Mouse (Mus musculus) left cerebral cortex, postnatal 10 days (tissue): ENCODE measurements around the gene Gm44805. TPM values are rescaled to one million over a fixed set of nuclear protein-coding genes. Genes with fewer than 3 reads are reported as not detected.

Experiments
- DNase-seq, 2 experiments: peaks; one replicate each; pipeline ENCODE4 v3.0.0; 2021 to 2022; ENCODE audit warnings: low spot score in 2 of 2, mixed read lengths in 1 of 2; ENCODE audit errors: extremely low spot score in 1 of 2
- intact Hi-C: fragments of 180-260 bp; cut with DNase I; formaldehyde crosslinking; loops from one replicate; pipeline ENCODE4 v1.15.1; 2025
- total RNA-seq, 2 experiments: library from RNA; stranded (reverse); gene quantifications; 2 replicates each; pipeline ENCODE4 v1.2.3; 2021

Gene Gm44805
- total RNA-seq = not detected

- intact Hi-C loops = no loop called here
- DNase-seq = no peak
Observed at GRCm38 (mm10) chr7:19681202-19681694, at the start of gene Gm44805, which contains the start of gene Apoc4. TSS of gene Gm44805 (minus strand) at chr7:19681423. TSS of gene Apoc4 (minus strand) at chr7:19681479.

GRCm38 (mm10) chr7:19726541-19726940 lies 45.3 kb upstream of the Gm44805 start:
- intact Hi-C loops = no loop called here
- no peak for DNase-seq

GRCm38 (mm10) chr7:19724167-19724566 lies 42.9 kb upstream of the Gm44805 start:
- intact Hi-C loops = no loop called here
- DNase-seq = no peak

DNA sequence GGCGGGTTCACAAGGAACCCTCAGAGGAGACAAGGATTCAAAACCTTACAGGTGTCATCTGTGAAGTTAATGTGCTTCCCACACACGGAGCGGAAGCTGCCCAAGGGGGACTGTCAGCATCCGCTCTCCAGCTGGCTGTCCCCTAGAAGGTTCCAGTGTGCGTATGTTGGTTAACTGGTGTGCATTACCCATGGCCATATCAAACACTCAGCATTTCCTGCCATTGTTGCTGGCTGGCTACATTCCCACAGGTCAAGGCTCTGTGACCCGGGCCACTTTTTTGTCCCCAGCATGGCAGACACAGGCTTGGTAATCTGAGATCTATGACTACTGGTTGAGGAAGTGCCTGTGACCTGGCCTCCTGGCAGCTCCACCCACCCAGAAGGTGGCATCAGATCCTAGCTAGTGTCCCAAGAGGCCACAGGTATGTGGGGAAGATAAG lies 41.6 kb upstream of the Gm44805 start:
- intact Hi-C loops = no loop called here
- peak in 1 of 2 experiments; percentile 71 for DNase-seq

DNA sequence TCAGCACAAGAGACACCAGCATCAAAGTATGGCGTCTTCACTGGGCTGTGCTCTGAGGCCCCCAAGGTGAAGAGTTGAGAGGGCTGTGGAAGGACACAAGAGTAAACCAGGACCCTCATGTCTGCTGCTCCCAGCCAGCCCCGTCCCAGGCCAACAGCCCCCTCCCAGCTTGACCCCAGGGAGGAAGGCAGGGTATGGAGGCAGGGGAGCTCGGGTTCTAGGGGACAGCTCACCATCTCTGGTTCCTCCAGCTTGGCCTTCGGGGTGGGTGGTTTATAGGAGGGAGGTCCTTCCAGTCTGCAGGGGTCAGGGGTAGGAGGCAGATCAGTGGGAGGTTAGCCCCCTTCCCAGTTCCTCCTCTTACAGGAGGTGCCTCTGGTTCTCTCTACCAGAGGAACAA lies 38.0 kb upstream of the Gm44805 start:
- no peak for DNase-seq
- intact Hi-C loops = no loop called here

- intact Hi-C loops = no loop called here
- DNase-seq = no peak
Observed at GRCm38 (mm10) chr7:19718297-19718952, 37.2 kb upstream of the Gm44805 start.

DNA sequence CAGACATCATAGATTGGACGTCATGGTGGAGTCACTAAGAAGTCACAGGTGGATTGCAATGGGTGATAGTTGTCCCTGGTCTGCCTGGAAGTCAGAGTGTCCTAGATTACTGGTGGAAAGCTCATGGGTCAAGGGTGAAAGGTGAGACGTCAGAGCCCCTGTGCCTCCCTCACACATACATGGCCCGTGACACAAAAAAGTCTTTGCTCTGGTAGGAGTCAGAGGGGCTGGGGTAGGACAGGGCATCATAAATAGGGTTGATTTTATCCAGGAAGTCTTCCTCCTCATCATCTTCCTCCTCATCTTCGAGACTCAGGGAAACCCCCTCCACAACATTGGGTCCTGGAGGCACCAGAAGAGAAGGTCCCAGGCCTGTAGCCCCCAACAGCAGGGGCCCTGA lies 36.1 kb upstream of the Gm44805 start:
- DNase-seq = no peak
- intact Hi-C loops = no loop called here

GRCm38 (mm10) chr7:19716822-19717221 lies 35.6 kb upstream of the Gm44805 start:
- intact Hi-C loops = no loop called here

DNA sequence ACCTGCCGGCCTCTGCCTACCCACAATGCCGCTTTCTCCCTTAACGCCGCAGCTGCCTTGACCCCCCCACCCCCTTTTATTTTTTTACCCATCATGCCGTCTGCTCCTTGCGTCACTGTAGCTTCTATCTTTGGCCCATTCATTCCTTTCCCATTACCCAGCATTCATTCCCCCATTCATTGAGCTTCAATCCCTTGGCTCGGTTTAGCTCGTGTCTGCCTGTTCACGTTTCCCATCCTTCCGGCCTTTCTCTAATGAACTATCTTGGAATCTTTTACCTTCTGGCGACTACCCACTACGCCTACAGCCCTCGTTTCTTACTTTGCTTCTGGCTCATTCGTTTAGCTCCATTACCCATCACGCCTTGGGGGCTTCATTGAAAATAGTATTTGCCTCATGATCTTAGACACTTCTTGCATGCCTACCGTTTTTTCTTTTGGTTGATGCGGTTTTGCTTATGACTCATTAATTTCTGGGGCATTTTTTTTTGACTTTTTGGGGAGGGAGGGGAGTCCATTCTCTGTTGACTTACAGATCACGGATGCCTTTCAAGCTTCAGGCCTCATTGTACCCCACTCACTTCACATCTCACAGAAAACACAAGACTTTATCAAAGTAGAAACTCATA lies 34.9 kb upstream of the Gm44805 start:
- DNase-seq = no peak
- intact Hi-C loops = no loop called here

More at GRCm38 (mm10) chr7:19716822-19717221, 35.6 kb upstream of the Gm44805 start:
- DNase-seq = no peak

DNA sequence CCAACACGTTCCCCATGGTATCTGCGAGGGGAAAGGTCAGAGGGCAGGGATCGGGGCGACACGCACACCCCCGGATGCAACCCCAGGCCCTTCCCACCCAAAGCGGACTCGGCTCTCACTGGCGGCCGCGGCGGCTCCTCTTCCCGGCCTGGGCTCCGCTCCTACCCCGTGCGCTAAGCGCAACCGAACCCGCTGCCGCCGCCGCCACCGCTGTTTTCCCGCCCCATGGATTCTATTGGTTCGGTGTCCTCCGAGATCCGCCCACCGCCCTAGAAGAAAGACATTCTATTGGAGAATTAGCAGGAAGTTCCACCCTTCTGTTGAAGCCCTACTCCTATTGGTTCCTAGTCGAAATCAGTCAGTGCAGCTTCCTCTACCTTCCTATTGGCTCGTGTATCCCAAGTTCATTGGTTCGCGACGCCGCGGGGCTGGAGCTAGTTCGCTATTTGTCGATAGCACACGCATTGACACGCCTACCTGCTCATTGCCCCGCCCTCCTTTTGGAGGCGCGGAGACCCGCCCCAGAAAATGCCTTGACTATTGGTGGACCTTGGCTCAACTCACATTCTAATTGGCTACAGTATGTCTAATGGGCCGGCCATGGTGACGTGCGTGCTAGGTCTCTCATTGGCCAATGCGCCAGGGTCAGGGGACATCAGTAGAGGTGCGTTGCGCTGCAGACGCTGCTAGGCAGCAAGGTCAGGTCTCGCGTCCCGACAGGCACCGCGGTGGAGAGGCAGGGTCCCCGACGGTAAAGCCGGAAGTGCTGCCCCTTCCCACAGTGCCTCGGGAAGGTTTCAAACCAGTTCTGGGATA lies 34.2 kb upstream of the Gm44805 start, which contains the start of gene Tomm40:
Gene Tomm40, minus strand, starts transcription at position 200 of the 816 bp plus-strand sequence.
- intact Hi-C loops = no loop called here

DNA sequence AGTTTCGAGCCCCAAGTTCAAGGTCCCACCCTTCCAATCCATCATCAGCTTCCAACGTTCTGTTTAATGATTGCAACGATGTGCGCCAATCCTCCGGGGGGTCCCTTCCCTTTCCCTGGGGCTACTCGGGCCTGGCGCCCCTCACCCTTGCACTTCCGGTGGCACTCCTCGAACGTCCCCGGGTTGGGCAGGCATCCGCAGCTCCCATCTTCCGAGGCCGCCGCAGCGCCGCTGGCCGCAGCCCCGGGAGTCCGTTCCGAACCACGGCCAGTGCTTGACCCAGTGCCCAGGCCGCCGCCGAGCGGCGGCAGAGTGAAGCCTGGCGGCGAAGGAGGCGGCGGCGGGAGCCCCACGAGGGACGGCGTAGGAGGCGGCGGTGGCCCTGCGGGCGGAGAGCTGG lies 33.6 kb upstream of the Gm44805 start:
- DNase-seq = no peak
- intact Hi-C loops = no loop called here

More for the DNA sequence above, 34.2 kb upstream of the Gm44805 start, which contains the start of gene Tomm40:
- DNase-seq = peak; percentile 100

GRCm38 (mm10) chr7:19713598-19713997 lies 32.4 kb upstream of the Gm44805 start:
- DNase-seq = no peak
- intact Hi-C loops = no loop called here

- DNase-seq = no peak
- intact Hi-C loops = no loop called here
Observed at GRCm38 (mm10) chr7:19713196-19713595, 32.0 kb upstream of the Gm44805 start.

DNA sequence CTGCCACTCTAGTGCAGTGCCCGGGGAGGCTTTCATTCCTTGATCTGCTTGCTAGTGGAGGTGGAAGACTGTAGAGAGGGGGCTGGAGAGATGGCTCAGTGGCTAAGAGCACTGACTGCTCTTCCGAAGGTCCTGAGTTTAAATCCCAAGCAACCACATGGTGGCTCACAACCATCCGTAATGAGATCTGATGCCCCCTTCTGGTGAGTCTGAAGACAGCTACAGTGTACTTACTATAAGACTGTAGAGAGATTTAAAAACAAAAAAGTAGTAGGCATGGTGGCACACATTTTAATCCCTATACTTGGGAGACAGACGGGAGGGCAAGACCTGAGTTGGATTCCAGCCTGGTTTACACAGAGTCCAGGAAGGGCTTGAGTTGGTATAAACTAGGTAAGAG lies 31.2 kb upstream of the Gm44805 start:
- intact Hi-C loops = no loop called here
- DNase-seq = no peak

GRCm38 (mm10) chr7:19710650-19711049 lies 29.4 kb upstream of the Gm44805 start:
- intact Hi-C loops = no loop called here
- DNase-seq = peak in 1 of 2 experiments; percentile 63

GRCm38 (mm10) chr7:19705271-19705670 lies 24.0 kb upstream of the Gm44805 start:
- intact Hi-C loops = loop anchor here (10.0 kb wide), 1 partner anchor 300 kb away; the partner anchor contains the start of genes Ckm and Klc3
- no peak for DNase-seq

DNA sequence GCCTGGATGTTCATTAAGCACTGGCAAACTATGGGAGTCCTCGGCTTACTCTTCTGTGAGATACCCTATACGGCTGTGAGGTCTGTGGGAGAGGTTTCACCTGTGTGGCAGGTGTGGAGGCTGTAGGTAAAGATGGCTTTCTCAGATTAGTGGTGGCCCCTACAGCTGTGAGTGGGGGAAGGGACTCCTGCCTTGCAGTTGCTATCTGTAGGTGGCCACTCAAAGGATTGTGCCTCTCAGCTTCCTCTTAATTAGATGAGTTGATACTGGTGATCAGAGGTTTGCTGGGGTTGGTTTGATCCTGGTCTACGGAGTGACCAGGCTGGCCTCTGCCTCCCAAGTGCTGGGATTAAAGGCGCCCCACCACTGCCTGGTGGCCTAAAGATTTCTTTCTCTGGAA lies 23.3 kb upstream of the Gm44805 start:
- intact Hi-C loops = loop anchor here (10.0 kb wide), 1 partner anchor 300 kb away; the partner anchor contains the start of genes Ckm and Klc3
- DNase-seq = no peak

- intact Hi-C loops = loop anchor here (10.0 kb wide), 1 partner anchor 298 kb away; the partner anchor contains the start of genes Ckm and Klc3
- DNase-seq = no peak
Observed at GRCm38 (mm10) chr7:19702859-19703555, 21.8 kb upstream of the Gm44805 start.
